Mouse (Mus musculus): ENCODE results near the gene Ankrd22.

Ankrd22 gene

DNA sequence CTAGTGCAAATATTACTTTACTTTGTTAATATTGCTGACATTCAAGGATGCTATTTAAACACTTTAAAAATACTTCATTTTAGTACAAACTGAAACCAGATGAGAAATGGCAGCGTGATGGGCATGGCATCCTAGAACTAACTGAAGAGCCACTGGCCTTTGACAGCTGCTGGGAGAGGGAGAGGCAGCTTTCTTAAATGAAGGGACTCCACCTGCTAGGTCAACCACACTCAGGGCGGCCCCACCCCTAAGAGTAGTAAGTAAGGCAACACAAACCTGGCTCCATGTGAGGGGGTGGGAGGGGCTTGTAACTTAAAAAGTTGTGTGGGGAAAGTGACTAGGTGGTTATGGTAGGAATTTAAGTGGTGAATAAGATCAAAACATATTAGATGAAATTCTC lies 36.8 kb upstream of the Ankrd22 start:
- no peaks in the 10 kb centered on the region for H3K9me3 ChIP-seq (ENCODE audit: low read length)
- H3K4me1 ChIP-seq (replicated peaks; ENCODE audit: low read depth, low read length) = peaks cover 10% of the 10 kb centered on the region
- H3K36me3 ChIP-seq (ENCODE audit: insufficient read depth, low read length) = no peaks in the 10 kb centered on the region
- TF ChIP-seq POU5F1 (IDR thresholded peaks at IDR 0.05; ENCODE audit: borderline replicate concordance, low read length) (no peak), CTCF (conservative IDR thresholded peaks at IDR 0.05; ENCODE audit: low read length) (no peak), NANOG (IDR thresholded peaks at IDR 0.05; ENCODE audit: borderline replicate concordance, low read length) (no peak)
- H3K4me3 ChIP-seq (replicated peaks; ENCODE audit: low read length) = no peak overlapping the region
- H3K27me3 ChIP-seq (ENCODE audit: insufficient read depth, low read length) = no peaks in the 10 kb centered on the region

- Histone ChIP-seq H3K4me1 (replicated peaks; ENCODE audit: low read depth, low read length) (peaks cover 37% of the 10 kb centered on the region), H3K27me3 (ENCODE audit: insufficient read depth, low read length) (no peaks in the 10 kb centered on the region), H3K36me3 (ENCODE audit: insufficient read depth, low read length) (no peaks in the 10 kb centered on the region), H3K9me3 (ENCODE audit: low read length) (no peaks in the 10 kb centered on the region), H3K4me3 (replicated peaks; ENCODE audit: low read length) (no peak overlapping the region)
- TF ChIP-seq POU5F1 (IDR thresholded peaks at IDR 0.05; ENCODE audit: borderline replicate concordance, low read length) = no peak
Measured at GRCm38 (mm10) chr19:34199488-34199887, 33.6 kb upstream of the Ankrd22 start.

- no peaks in the 10 kb centered on the region for H3K27me3 ChIP-seq (ENCODE audit: insufficient read depth, low read length)
- peaks cover 43% of the 10 kb centered on the region for H3K4me1 ChIP-seq (replicated peaks; ENCODE audit: low read depth, low read length)
- no peak overlapping the region for H3K4me3 ChIP-seq (replicated peaks; ENCODE audit: low read length)
- H3K36me3 ChIP-seq (ENCODE audit: insufficient read depth, low read length) = no peaks in the 10 kb centered on the region
- no peaks in the 10 kb centered on the region for H3K9me3 ChIP-seq (ENCODE audit: low read length)
- no peak for TF ChIP-seq NANOG (IDR thresholded peaks at IDR 0.05; ENCODE audit: borderline replicate concordance, low read length)
- TF ChIP-seq POU5F1 (IDR thresholded peaks at IDR 0.05; ENCODE audit: borderline replicate concordance, low read length) = no peak
- TF ChIP-seq CTCF (conservative IDR thresholded peaks at IDR 0.05; ENCODE audit: low read length) = no peak
Measured at GRCm38 (mm10) chr19:34198901-34199300, 33.0 kb upstream of the Ankrd22 start.

DNA sequence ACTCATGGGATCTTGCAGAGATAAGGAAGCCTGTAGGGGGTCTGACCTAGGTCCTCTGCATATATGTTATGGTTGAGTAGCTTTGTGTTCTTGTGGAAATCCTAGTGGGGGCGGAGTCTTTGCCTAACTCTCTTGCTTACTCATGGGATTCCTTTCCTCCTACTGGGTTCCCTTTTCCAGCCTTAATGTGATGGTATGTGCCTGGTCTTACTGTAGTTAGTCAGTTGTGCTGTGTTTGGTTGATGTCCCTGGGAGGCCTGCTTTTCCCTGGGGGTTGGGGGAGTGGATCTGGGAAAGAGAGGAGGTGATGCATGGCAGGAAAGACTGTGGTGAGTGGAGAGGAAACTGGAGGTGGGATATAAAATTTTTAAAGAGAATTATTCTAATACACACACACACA lies 32.2 kb upstream of the Ankrd22 start:
- Histone ChIP-seq H3K9me3 (ENCODE audit: low read length) (no peaks in the 10 kb centered on the region), H3K4me1 (replicated peaks; ENCODE audit: low read depth, low read length) (peaks cover 51% of the 10 kb centered on the region), H3K27me3 (ENCODE audit: insufficient read depth, low read length) (no peaks in the 10 kb centered on the region), H3K4me3 (replicated peaks; ENCODE audit: low read length) (no peak overlapping the region), H3K36me3 (ENCODE audit: insufficient read depth, low read length) (no peaks in the 10 kb centered on the region)
- no peak for TF ChIP-seq NANOG (IDR thresholded peaks at IDR 0.05; ENCODE audit: borderline replicate concordance, low read length)
- no peak for TF ChIP-seq CTCF (conservative IDR thresholded peaks at IDR 0.05; ENCODE audit: low read length)
- TF ChIP-seq POU5F1 (IDR thresholded peaks at IDR 0.05; ENCODE audit: borderline replicate concordance, low read length) = no peak

DNA sequence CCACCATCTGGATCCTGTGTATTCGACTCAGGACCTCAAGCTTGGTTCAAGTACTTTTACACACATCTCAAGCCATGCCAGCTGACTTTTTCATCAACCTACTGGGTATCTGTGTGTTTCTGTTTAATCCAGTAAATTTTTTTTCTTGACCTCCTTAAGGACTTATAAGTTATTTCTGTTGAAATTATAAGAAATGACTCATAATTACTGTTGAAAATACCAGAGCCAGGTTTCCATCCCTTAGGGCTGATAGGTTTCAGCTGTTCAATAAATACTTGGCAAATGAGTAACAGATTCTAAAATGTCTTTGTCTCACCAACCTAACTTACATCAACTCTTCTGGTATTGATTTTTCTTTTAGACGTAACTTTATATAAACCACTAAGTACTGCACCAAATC lies 29.2 kb upstream of the Ankrd22 start:
- TF ChIP-seq NANOG (IDR thresholded peaks at IDR 0.05; ENCODE audit: borderline replicate concordance, low read length) (no peak), POU5F1 (IDR thresholded peaks at IDR 0.05; ENCODE audit: borderline replicate concordance, low read length) (no peak), CTCF (conservative IDR thresholded peaks at IDR 0.05; ENCODE audit: low read length) (no peak)

DNA sequence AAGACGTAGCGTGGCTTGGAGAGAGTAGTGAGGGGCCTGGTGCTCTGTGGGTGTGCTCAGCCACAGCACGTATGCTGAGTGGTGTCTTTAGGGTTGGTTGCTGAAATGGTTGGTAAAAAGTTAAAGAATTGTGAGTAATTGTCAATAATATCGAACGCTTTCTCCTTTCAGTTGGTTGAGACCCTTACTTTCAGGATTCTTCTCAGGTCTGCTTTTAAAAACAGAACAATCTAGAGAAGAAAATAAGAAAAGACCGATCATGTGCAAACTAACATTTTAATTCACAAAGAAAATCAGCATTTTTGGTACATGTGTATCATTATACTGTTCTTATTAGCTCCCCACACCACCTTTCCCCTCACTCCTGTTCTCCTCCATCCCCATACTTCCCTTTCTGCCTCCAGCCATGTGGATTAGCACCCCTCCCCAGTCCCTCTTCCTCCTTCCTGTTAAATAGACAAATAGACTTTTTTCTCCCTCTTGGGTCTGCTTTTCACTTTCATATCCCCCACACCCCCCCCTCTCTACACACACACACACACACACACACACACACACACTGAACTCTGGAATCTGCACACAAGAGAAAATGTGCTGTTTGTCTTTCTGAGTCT lies 28.4 kb upstream of the Ankrd22 start:
- Histone ChIP-seq H3K4me3 (replicated peaks; ENCODE audit: low read length) (no peak overlapping the region), H3K27me3 (ENCODE audit: insufficient read depth, low read length) (peaks cover 19% of the 10 kb centered on the region; the same call in 1 of the 2 replicates), H3K4me1 (replicated peaks; ENCODE audit: low read depth, low read length) (peaks cover 67% of the 10 kb centered on the region), H3K9me3 (ENCODE audit: low read length) (no peaks in the 10 kb centered on the region), H3K36me3 (ENCODE audit: insufficient read depth, low read length) (no peaks in the 10 kb centered on the region)
- no peak for TF ChIP-seq NANOG (IDR thresholded peaks at IDR 0.05; ENCODE audit: borderline replicate concordance, low read length)
- no peak for TF ChIP-seq POU5F1 (IDR thresholded peaks at IDR 0.05; ENCODE audit: borderline replicate concordance, low read length)
- TF ChIP-seq CTCF (conservative IDR thresholded peaks at IDR 0.05; ENCODE audit: low read length) = no peak

More for the DNA sequence above, 29.2 kb upstream of the Ankrd22 start:
- H3K4me1 ChIP-seq (replicated peaks; ENCODE audit: low read depth, low read length) = peaks cover 67% of the 10 kb centered on the region
- H3K9me3 ChIP-seq (ENCODE audit: low read length) = no peaks in the 10 kb centered on the region
- no peaks in the 10 kb centered on the region for H3K36me3 ChIP-seq (ENCODE audit: insufficient read depth, low read length)
- no peak overlapping the region for H3K4me3 ChIP-seq (replicated peaks; ENCODE audit: low read length)
- H3K27me3 ChIP-seq (ENCODE audit: insufficient read depth, low read length) = peaks cover 15% of the 10 kb centered on the region; the same call in 1 of the 2 replicates

GRCm38 (mm10) chr19:34193683-34194082 lies 27.8 kb upstream of the Ankrd22 start:
- Histone ChIP-seq H3K27me3 (ENCODE audit: insufficient read depth, low read length) (peaks cover 19% of the 10 kb centered on the region; the same call in 1 of the 2 replicates), H3K9me3 (ENCODE audit: low read length) (no peaks in the 10 kb centered on the region), H3K4me3 (replicated peaks; ENCODE audit: low read length) (no peak overlapping the region), H3K4me1 (replicated peaks; ENCODE audit: low read depth, low read length) (peaks cover 67% of the 10 kb centered on the region), H3K36me3 (ENCODE audit: insufficient read depth, low read length) (no peaks in the 10 kb centered on the region)
- no peak for TF ChIP-seq NANOG (IDR thresholded peaks at IDR 0.05; ENCODE audit: borderline replicate concordance, low read length)
- no peak for TF ChIP-seq CTCF (conservative IDR thresholded peaks at IDR 0.05; ENCODE audit: low read length)
- no peak for TF ChIP-seq POU5F1 (IDR thresholded peaks at IDR 0.05; ENCODE audit: borderline replicate concordance, low read length)

DNA sequence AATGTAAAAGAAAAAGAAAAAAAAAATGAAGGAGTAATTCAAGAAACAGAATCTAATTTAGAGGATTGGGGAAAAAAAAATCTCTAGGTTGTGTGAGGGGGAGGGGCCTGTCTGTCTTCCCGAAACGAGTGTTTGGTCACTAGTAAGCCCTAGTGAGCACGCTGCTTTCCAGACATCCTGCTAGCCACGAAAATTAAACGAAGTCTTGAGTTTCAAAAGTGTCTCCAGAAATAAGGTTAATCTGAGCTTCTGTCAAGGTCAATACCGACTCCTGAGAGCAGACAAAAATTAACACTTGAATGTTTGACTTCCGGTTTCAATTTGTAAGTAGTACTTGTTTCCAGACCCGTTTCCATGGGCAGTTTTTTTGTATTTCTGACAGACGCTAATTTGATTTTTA lies 27.3 kb upstream of the Ankrd22 start:
- H3K4me3 ChIP-seq (replicated peaks; ENCODE audit: low read length) = peak overlapping the region; percentile 85
- H3K27me3 ChIP-seq (ENCODE audit: insufficient read depth, low read length) = peaks cover 19% of the 10 kb centered on the region; the same call in 1 of the 2 replicates
- H3K4me1 ChIP-seq (replicated peaks; ENCODE audit: low read depth, low read length) = peaks cover 67% of the 10 kb centered on the region
- no peaks in the 10 kb centered on the region for H3K9me3 ChIP-seq (ENCODE audit: low read length)
- H3K36me3 ChIP-seq (ENCODE audit: insufficient read depth, low read length) = no peaks in the 10 kb centered on the region
- TF ChIP-seq POU5F1 (IDR thresholded peaks at IDR 0.05; ENCODE audit: borderline replicate concordance, low read length) (no peak), NANOG (IDR thresholded peaks at IDR 0.05; ENCODE audit: borderline replicate concordance, low read length) (no peak), CTCF (conservative IDR thresholded peaks at IDR 0.05; ENCODE audit: low read length) (no peak)
